Comparison of ENCODE assay signal across 10 mouse cellular contexts in the genomic region with DNA sequence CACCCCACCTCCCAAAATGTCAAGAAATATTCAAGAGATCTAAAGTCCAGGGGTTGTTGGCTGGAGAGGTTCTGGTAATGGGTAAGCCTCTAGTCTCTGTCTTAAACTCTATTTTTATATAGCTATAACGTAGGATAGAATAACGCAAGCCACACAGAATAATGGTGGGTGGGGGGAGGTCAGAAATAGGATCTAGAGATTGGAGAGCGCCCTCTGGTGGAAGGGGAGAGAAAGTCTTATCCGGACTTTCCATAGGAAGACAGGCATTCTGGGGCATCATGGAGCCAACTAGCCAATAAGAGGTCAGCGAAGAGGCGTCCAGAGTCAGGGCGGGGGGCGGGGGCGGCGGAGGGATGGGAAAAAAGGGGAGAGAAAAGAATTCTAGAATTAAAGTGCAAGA.
DNase-seq lines count a peak whose midpoint lies in the region; ATAC-seq and TF ChIP-seq lines count a peak whose summit lies in the region.
"Had no signal": no experiment of that assay in that cellular context is flagged by ENCODE, and none has a peak within 500 bp of the region (broad histone marks: within the 10 kb centered on the region; RNA-seq: fewer than 3 reads in every experiment).

No protein-coding gene starts in this region.

- TF ChIP-seq RAD21 in MEL (IDR thresholded peaks at IDR 0.05; ENCODE audit: low read depth, low read length): peak; percentile 38

- TF ChIP-seq CTCF in MEL (IDR thresholded peaks at IDR 0.05 in 2 of 3, conservative IDR thresholded peaks at IDR 0.05 in 1 of 3; ENCODE audit: control insufficient read depth in 1 of 3, insufficient read depth in 1 of 3, low read depth in 2 of 3, low read length in 3 of 3, poor library complexity in 1 of 3, severe bottlenecking in 1 of 3): peak; percentile 48 to 62 (median 49); a peak in 5 of 6 replicates

- no peaks in the 10 kb centered on the region for H3K4me1 ChIP-seq in MEL (ENCODE audit: control insufficient read depth in 1 of 2, insufficient read depth in 2 of 2, low read length in 2 of 2)

- TF ChIP-seq POLR2A in MEL (IDR thresholded peaks at IDR 0.05; ENCODE audit: control insufficient read depth in 1 of 2, insufficient read depth in 1 of 2, low read depth in 1 of 2, low read length in 2 of 2, poor library complexity in 1 of 2): no peak

- peak; percentile 46 for DNase-seq in CD4-positive, CD25-positive, alpha-beta regulatory T cell, adult 2 months (ENCODE audit: low read depth, low spot score)
- DNase-seq in kidney, postnatal 10 days: peak; percentile 17
- no peak for DNase-seq in kidney, adult 11 months
- DNase-seq in MEL (ENCODE audit: low read depth, low spot score): peak; percentile 37
- peak; percentile 44 for DNase-seq in lung, postnatal 14 days
- no peak for DNase-seq in ovary, postnatal 36 days (ENCODE audit: low spot score)
- DNase-seq in embryo, embryonic 9.5 days (ENCODE audit: extremely low spot score): no peak
- DNase-seq: heart, postnatal 10 days; layer of hippocampus, postnatal 36 days had no signal

- H3K27ac ChIP-seq in MEL (ENCODE audit: control insufficient read depth, low read depth, low read length): no peak overlapping the region

- no peaks in the 10 kb centered on the region for H3K79me2 ChIP-seq in MEL (ENCODE audit: control insufficient read depth, insufficient read depth, low read length, poor library complexity)

- ATAC-seq in CD4-positive, CD25-positive, alpha-beta regulatory T cell, adult 4 months: no peak

- H3K27me3 ChIP-seq in MEL (ENCODE audit: control insufficient read depth in 1 of 2, insufficient read depth in 2 of 2, low read length in 2 of 2): peaks cover 0 to 9% of the 10 kb centered on the region in 2 experiments; a peak in 3 of 4 replicates

- H3K36me3 ChIP-seq in MEL (ENCODE audit: control insufficient read depth in 1 of 2, insufficient read depth in 2 of 2, low read length in 2 of 2): no peaks in the 10 kb centered on the region

- no peaks in the 10 kb centered on the region for H3K9me3 ChIP-seq in MEL (replicated peaks; ENCODE audit: insufficient read depth, low read length)

- H3K4me3 ChIP-seq in MEL (ENCODE audit: control insufficient read depth in 1 of 2, insufficient read depth in 1 of 2, low read depth in 2 of 2, low read length in 2 of 2): no peak overlapping the region

- no peak for TF ChIP-seq EP300 in MEL (IDR thresholded peaks at IDR 0.05; ENCODE audit: low read depth in 1 of 2, low read length in 2 of 2)

- no peak overlapping the region for H3K9ac ChIP-seq in MEL (ENCODE audit: control insufficient read depth, low read depth, low read length, poor library complexity, severe bottlenecking)

TF ChIP-seq in MEL, 35 proteins besides CTCF, POLR2A, EP300 and RAD21:
- TF ChIP-seq NELFE (IDR thresholded peaks at IDR 0.05; ENCODE audit: low read depth, low read length) (no peak), SMC3 (IDR thresholded peaks at IDR 0.05; ENCODE audit: low read depth, low read length) (peak; percentile 71)
TF ChIP-seq in MEL: peak in this region for 1.

Comparison
In these comparisons a context has a peak if more than half of its experiments do, and no peak if none do; other contexts are left out.
1. DNase-seq: peak in CD4-positive, CD25-positive, alpha-beta regulatory T cell, adult 2 months (single experiment), kidney, postnatal 10 days (single experiment), MEL (single experiment) and lung, postnatal 14 days (single experiment); none in kidney, adult 11 months (single experiment), ovary, postnatal 36 days (single experiment) and embryo, embryonic 9.5 days (single experiment).